11 mouse cellular contexts compared by ENCODE assay signal in the genomic region with DNA sequence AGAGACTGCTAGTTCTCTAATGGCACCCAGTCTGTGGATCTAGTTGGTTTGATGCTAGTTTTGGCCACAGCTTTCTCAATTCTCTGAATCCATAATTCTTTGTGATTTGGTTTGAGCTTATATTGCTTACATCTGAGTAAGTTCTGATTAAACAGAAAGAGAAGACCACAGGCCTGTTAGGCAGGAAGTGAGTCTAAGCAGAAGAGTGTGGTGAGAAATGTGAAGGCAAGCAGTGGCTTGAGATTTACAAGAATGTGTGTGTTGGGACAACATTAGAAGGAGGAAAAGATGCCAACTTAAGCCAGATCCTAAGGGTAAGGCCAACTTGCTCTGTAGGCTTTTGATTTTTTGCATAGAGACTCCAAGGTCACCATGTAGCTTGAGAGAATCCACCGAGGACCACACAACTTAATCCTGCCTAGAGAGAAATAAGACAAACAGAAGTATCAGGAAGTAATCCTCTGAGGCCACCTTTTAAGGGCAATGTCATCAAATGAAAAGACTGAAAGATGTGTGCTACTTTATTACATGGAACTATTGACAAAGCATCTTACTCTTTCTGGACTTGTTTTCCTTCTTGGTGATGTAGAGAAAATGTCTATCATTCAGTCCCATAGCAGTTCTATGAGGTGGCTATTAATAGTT.
"Had no signal": no experiment of that assay in that cellular context is flagged by ENCODE, and none has a peak within 500 bp of the region (broad histone marks: within the 10 kb centered on the region; RNA-seq: fewer than 3 reads in every experiment).

No protein-coding gene starts in this region.

- ATAC-seq: lung, postnatal 0 days; midbrain, embryonic 13.5 days; midbrain, embryonic 16.5 days had no signal

- DNase-seq: kidney, adult 2 months; kidney, postnatal 25 days; layer of hippocampus, adult 9-11 months; layer of hippocampus, postnatal 36 days; liver, embryonic 13.5 days; lung, embryonic 14.5 days; lung, postnatal 36 days; thymus, postnatal 25 days had no signal
